Mouse (Mus musculus) layer of hippocampus, adult 8-10 months (tissue): ENCODE results near the gene Brd3os. TPM values are rescaled to one million over a fixed set of nuclear protein-coding genes. Genes with fewer than 3 reads are reported as not detected.

Experiments
- DNase-seq, 2 experiments: peaks; one replicate each; pipeline ENCODE4 v3.0.0; 2022; ENCODE audit warnings: low spot score in 2 of 2
- total RNA-seq, 4 experiments: library from RNA; stranded (reverse); gene quantifications; 2 replicates each; pipeline ENCODE4 v1.2.4; 2022

Gene Brd3os
- total RNA-seq, 4 experiments from 2014 or later: 23.5 to 28.6 (median 27.9) TPM

DNA sequence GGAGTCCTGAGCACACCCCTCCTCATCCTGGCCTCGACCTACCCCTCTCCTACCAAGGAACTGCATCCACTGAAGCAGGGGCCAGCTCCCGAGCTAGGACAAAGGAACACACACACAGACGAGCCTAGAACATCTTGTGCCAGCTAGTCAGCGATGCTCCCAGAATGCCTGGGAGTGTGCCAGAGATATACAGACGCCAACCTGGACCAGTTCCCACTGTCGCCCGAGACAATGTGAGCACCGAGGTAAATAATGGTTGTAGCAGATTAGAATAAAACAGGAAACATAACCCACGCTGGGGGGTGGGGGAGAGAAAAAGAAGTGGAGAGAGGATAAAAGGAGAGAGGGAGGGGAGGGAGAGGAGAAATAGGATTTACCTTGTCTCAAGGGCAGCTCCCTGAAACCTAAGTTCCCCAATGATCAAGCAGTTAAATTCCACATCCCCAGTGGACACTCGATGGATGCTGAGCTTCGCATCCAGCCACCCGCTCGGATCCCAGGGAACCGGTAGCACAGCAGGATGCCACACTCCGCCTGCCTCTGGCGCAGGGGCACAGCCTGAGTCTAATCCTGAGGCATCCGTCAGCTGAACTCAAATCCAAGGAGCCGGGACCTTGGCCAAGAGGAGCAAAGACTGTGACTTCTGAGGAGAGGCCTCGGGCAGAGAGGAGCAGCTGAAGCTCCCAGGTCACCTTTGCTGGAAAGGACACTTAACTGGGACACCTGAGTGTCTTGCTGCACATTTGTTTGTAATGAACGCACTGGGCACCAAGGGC lies 20.6 kb upstream of the Brd3os start:
- peak; percentile 57 to 74 for DNase-seq

DNA sequence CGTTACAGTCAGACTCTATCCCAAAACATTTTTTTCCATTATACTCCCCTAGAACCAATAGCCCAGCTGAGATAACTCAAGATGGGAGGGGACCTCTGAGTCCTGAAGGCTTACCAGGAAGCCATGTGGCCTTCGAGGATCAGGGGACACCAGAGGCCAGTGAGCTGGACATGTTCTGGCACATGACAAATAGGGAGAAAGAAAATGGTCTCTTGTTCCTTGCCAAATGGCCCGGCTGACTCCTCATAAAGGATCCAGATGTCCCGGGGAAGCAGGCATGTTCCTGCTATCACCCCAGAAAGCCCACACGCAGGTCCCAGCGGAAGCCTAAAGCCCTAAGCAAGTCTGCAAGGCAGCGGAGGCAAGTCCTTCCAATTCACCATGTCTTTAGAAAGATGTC lies 18.5 kb upstream of the Brd3os start:
- no peak for DNase-seq

DNA sequence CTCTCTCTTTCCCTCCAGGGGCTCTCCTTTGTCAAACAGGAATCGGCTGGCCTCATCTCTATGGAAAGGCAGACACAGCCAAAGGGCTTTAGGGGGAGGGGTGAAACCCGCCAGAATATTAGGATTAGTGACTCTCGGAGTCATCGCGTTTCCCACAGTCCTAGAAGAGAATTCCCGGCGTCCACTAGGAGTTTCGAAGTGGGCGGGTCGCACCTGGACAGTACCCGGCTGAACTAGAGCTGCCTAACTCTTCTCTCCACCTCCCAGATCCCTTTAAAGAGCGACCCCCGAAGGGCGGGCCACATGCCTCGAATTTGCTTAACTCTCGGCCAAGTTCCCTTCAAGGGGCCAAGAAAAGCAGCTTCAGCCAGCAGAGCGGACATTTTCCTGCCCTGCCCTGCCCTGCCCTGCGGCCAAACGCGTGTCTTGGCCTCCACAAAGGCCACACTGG lies 16.9 kb upstream of the Brd3os start:
- DNase-seq: no peak

DNA sequence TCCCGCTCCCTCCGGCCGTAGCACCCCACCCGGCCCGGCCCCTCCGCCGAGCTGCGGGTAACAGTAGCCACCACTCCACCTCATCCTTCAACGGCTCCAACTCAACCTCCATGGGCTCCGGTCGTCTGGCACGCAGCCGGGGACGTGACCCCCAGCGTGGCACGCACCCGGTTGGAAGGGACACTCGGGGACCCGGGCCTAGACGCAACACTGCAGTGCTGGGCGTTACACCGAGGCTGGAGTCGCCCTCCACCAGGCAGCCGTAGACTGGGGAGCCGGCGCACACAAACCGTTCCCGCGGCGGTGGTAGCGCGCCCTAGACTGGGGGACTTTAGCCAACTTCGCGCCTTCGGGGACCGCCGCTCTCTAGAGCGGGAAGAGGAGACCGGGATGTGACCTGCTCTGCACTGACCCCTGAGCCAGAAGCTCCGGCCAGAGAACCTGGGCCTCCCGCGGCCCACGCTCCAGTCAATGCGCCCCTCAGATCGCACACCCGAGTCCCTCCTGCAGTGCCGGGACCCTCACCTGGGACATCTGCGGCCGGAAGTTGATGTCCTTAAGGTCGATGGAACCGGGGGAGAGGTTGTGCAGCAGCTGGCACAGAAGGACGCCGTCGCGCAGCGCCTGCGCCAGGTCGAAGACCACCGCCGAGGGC lies 16.2 kb upstream of the Brd3os start:
- DNase-seq: no peak

DNA sequence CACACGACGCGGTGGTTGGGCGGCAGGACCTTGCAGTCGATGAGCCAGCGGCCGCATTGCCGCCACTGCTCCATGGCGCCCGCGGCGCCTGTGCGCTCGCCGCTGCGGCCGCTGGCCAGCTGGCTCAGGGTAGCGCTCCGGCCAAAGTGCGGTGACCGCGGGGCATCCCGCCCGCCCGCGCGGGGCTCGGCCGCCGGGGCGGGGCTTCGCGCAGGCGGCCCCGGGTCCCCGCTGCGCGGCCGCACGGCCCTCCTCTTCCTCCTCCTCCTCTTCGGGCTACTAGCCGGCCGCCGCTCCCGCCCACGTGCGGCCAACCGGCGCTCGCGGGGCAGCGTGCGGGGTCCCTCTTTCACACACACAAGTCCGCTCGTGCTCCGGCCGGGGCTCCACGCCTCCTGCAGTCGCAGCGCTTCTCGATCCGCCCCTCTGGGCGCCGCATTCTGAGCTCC lies 15.7 kb upstream of the Brd3os start:
- DNase-seq: no peak

DNA sequence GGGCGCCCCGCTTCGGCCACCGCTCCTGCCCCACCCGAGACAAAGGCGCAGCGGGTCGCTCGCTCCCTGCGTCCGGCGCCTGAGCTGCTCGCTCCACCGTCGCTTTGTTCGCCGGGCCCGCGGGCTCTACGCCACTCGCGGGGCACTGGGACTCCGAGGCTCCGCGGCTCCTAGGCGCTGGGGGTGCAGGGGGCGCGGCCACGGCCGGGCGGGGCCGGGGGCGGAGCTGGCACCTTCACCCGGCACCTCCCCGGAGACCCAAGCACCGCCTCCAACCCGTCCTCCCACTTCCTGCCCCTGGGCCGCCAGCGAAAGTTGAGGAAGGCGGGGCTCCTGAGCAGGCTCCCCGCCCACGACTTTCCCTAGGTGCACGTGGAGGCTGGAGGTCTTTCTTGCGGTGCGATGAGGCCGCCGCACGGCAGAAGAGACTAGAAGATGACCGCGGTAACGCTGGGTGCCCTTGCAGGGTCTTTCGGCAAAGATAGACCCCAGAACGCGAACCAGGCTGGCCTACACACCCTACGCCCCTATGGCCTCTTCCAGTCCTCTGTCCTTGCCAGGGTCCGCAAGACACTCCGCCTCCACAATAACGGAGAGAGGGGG lies 15.2 kb upstream of the Brd3os start, which contains the start of gene Vav2:
Gene Vav2 (minus strand): TSS at position 179 of the 603 bp plus-strand sequence.
- DNase-seq: peak; percentile 64

DNA sequence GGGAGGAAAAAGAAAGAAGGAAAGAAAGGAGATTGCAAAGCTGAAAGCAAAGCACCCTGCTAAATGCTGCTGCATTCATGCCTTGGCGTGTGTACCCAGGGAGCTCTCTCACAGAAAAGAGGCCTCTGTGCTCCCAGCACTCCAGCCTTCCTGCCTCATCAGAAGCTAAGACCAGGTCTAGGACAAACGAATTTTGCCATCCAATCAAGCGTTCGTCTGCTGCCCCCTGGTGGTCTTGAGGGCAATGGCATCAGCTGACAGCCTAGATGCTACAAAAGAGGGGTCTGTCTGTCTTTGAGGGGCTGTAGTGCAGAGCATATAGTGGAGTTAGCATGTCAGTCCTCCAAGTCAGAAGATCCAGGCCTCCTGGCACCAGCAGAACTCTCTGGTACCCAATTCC lies 14.1 kb upstream of the Brd3os start:
- DNase-seq: peak; percentile 76 to 88

DNA sequence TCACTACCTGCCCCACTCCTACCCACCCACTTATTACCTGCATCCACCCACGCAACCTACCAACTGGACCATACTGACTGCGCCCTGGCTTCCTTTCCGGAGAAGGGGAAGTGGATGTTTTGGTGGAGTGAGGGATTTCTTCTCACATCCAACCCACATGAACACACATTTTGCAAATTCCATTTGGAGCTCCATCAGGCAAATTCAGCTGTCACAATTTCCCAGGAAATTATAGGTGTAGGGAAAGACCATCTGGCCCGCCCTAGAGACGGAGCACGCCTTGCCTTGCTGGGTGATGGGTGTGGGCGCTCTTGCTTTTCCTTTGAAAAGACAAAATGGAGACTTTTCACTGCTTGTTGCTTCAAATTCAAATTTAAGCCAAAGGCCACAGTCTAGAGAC lies 11.5 kb upstream of the Brd3os start:
- DNase-seq: peak; percentile 72 to 77

DNA sequence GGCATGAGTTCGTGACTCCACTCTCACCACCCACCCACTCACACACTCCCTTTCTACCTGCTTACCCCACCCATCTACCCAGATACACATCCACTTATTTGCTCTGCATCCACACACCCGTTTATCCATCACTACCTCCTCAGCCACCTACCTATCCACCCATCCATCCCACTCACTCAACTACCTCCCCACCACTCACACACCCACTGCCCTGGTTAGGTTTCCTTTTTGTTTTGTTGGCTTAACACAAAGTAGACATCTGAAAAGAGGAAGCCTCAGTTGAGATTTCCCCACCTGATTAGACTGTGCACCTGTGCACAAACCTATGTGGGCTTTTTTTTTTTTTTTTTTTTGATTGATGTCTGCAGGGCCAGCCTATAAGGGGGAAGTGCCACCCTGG lies 9.5 kb upstream of the Brd3os start:
- no peak for DNase-seq

DNA sequence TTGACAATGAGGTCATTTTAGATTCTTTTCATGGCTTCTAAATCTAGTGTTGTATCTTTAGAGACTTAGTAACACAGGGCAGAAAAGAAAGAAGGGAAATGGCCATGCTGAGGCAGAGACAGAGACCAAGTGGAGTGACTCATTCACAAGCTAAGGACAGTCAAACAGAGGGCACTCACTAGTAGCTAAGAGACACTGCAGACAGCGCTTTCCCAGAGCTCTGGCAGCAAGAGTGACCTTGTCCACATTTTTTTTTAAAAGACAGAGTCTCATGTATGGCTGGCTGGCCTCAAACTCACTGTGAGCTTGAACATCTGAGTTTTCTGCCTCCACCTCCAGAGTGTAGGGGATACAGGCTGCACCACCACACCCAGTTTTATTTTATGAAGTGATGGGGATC lies 4.2 kb upstream of the Brd3os start:
- DNase-seq: no peak

DNA sequence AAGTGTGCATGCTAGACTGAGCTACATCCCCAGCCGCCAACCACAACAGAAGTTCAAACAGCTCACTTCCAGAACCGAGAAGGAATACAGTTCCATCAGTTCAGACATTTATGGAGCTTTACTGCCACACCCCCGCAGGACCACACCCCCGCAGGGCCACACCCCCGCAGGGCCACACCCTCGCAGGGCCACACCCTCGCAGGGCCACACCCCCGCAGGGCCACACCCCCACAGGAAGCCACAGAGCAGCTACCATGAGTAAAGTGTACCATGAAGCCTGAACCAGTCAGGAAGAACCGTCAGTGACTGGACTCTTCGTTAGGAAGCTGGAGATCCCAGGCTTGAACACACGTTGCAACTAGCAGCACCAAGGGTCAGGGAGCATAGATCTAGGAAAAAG lies 3.8 kb upstream of the Brd3os start:
- no peak for DNase-seq

DNA sequence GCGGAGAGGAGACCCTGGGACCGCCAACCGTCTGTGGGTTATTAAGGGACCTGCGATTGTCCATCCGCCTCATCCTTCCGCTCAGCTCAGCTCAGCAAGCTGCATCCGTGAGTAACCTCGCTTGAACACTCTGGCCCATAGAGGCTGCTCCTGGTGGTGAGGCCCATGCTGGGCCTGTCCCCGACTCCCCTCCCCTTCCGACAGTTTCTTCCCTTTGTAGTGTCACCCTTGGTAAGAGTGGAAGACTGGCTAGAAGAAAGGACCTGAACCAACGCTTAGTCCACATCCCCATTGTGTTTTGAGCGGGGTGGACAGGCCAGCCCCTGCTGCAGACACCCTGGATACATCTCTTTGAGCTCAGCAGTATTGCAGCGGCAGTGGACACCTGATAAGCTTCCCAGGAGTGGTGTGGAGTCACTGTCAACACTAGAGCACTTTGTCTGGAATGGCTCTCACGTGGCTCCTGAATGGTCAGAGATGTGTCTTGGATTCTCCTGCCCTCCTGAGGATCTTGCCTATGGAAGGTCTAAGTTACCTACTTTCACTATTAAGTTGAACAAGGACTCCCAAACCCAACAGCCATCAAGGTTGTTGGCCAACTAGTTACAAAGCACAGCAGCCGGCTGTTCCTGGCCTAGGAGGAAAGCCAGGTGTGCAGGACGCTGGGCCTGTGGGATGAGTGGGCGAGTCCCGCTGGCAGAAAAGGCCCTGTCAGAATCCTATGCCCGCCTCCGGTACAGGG lies 755 bp downstream of the Brd3os start:
- DNase-seq: peak in 1 of 2 experiments; percentile 42

DNA sequence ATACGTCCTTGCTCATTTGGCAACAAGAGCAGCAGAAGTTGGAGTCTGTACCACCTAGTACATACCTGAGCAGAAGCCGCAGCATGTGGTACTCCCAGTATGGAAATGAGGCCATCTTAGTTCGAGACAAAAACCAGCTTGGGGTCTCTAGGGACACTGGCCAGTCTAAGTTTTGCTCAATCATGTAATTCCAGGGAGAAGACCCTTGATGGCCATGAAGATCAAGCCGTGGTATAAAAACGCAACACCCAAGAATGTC lies 1.3 kb downstream of the Brd3os start:
- DNase-seq: no peak

DNA sequence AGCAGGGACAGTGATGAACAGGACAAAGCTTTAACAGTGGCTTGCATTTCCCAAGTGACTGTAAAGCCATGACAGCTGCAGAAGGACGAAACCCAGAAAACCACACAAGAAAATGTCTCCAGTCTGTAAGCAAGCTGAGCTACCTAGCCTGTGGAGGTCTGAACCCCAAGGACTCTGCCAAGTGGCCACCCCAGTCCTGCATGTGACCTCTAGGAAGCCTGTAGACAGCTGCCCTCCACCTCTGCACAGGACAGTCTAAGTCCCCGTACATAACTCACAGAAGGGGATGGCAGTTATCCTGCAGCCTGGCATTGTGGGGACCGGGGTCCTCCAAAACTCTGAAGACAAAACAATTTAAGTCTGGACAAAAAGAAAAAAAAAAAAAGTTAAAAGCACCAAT lies 3.8 kb downstream of the Brd3os start:
- DNase-seq: no peak

DNA sequence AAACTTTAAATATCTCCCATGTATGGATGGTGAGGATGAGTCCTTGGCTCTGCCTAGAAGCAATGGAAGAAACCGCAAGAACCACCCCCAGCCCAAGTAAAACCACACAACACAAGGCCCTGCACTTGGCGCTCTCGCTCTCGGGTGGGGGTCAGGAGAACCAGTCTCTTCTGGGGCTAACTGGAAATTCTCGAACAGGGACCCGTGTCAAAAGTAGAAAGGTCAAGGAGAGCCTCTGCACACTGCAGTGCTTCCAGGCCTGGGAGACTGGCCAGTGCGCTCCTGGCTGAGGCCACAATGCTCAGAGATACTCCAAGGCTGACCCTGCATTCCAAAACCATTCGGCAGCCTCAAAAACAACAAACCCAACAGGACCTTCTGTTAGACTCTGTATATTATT lies 4.7 kb downstream of the Brd3os start:
- no peak for DNase-seq

DNA sequence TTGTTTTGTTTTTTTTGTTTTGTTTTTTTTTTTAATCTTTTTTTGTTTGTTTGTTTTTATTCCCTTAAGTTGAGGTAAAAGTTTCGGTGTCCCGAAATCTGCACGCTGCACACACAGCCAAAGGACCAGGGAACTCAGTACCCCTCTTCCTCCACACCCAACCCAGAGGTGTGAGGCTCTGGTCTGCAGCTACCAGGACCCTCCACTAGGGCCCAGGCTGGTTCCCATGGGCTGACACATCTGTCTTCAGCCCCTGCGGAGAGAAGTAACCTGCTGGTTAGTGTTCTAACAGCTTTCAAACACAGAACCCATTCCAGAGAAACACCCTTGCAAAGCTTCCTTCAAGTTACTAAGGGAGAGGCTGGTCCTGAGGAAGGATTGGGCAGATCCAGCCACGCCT lies 5.7 kb downstream of the Brd3os start:
- DNase-seq: no peak

DNA sequence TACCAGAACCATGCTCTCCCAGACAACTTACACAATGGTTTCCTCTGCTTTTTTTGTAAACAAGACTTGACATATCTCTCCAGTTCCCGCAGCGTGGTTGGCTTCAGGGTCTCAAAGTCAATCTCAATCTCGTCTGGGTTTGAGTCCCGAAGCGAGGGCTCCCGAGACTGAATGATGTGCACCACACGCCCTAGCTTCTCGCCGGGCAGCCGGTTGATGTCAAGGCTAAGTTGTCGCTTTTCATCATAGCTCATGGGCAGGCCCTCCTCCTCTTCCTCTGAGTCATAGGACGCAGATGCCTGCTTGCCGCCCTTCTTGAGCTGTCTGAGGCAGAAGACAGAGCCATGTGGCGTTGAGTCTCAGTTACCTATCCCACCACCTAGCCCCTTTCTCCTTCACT lies 8.1 kb downstream of the Brd3os start:
- DNase-seq: no peak

DNA sequence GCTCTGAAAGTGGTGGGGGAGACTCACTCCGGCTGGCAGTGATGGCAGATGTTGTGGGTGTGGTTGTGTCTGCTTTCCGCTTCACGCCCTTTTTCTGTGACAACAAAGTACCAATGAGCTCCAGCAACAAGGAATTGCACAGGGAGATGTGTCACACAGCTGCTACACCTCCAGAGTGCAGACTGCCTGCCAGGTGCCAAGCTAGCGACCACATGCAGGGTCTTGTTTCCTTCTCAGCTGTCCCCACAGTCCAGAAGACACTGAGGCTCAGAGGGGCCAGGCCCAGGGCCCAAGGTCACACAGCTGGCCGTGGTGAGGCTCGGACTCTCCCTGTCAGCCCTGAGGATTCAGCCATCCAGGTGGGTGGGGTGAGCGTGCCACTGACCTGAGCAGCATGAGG lies 17.6 kb downstream of the Brd3os start:
- no peak for DNase-seq

DNA sequence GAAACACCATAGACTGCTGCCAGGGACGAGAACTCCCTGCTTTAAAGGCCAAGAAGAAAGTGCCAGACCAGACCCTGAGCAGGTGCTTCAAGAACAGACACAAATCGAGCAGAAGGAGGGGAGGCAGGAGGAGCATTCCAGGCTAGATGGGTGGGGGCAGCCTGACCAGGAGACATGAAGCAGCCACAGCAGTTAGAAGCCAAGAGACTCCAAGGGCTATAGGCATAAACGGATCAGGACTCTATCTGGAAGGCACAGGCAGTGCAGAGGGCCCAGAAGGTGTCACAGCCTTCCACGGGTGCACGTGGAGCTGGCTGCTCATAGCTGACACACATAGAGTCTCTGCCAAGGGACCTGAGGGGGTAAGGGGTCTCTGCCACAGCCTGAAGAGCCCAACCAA lies 18.0 kb downstream of the Brd3os start:
- no peak for DNase-seq

DNA sequence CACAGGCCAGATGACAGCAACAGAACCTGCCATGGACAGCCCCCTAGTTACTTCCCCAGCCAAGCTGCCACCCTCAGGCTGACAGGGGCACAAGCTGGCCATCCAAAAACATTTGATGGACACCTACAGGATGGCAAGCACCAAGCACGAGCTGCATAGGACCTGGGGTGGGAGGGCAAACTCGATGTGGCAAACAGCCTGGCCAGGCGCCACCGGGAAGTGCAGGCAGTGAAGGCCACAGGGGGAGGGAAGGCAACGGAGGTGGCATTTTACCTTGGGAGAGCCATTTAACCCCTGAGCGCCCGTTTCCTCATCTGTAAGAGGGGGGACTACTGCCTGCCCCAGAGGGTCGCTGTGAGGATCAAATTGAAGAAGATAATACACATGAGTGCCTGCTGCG lies 18.5 kb downstream of the Brd3os start:
- no peak for DNase-seq

DNA sequence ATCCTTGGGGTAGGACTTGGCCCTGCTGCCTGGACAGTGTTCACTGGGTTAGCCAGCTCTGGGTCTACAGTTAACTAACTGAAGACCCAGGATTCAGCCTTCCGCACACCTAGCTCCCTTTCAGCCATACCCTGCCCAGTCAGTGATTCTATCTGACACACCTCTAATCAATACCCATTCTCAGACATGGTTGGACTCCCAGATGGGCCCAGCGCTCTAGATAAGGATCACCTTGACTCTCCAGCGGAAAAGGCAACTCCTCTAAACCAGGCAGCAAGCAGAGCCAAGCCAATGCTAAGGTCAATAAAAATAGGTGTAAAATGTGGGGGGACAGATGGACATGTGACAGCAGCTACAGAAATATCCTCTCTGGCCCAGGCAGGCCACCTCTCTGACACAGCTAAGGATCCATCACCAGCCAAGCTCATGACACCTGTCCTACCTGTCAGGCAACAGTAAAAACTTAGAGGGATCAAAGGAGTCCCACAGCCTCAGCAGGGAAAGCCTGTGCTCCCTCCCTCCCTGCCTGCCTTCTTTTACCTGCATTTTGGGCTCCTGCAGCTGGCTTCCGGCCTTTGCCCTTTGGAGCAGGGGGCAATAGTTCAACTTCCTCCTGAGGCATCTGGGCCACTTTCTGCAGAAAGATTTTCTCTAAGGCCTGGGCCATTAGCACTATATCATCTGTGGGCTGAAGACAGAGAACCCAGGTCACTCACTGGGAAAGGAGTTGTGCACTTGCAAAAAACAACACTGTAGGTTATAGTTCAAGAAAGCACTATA lies 19.9 kb downstream of the Brd3os start:
- no peak for DNase-seq
